Mouse (Mus musculus) forebrain, embryonic 16.5 days (tissue): ENCODE data around the gene Arid1b. TPM values are rescaled to one million over a fixed set of nuclear protein-coding genes. Genes with fewer than 3 reads are reported as not detected.

Source experiments
- ATAC-seq: fragments of 200-750 bp; cut with Nextera tagmentation; 2 replicates; pipeline ENCODE4 v1.8.0; 2017; ENCODE audit warnings: mild to moderate bottlenecking, moderate library complexity
- H3K27ac ChIP-seq: fragments of 300-500 bp; sonication (generic); 2 replicates; pipeline ENCODE4 v1.5.1; 2014; ENCODE audit warnings: low read length, control low read depth
- H3K27me3 ChIP-seq: fragments of 300-500 bp; sonication (generic); replicated peaks from 2 replicates; pipeline ENCODE4 v1.6.1; 2014; ENCODE audit warnings: low read length; ENCODE audit not compliant: control insufficient read depth, insufficient read depth
- H3K36me3 ChIP-seq: fragments of 300-500 bp; sonication (generic); 2 replicates; pipeline ENCODE4 v1.6.1; 2014; ENCODE audit not compliant: control insufficient read depth, insufficient read depth
- H3K4me1 ChIP-seq: fragments of 300-500 bp; sonication (generic); replicated peaks from 2 replicates; pipeline ENCODE4 v1.6.1; 2014; ENCODE audit warnings: low read length; ENCODE audit not compliant: control insufficient read depth, insufficient read depth
- H3K4me2 ChIP-seq: fragments of 300-500 bp; sonication (generic); 2 replicates; pipeline ENCODE4 v1.6.1; 2014; ENCODE audit warnings: mild to moderate bottlenecking, low read length, control low read depth
- H3K4me3 ChIP-seq: fragments of 300-500 bp; sonication (generic); replicated peaks from 2 replicates; pipeline ENCODE4 v1.5.1; 2014; ENCODE audit warnings: mild to moderate bottlenecking, low read length, control low read depth
- H3K9ac ChIP-seq: fragments of 300-500 bp; sonication (generic); replicated peaks from 2 replicates; pipeline ENCODE4 v1.6.1; 2014; ENCODE audit warnings: low read depth, low read length, control low read depth
- H3K9me3 ChIP-seq: fragments of 300-500 bp; sonication (generic); 2 replicates; pipeline ENCODE4 v1.6.1; 2016; ENCODE audit warnings: low read length; ENCODE audit not compliant: control insufficient read depth
- WGBS: fragments of 180-500 bp; shearing (Covaris S2); extraction: QIAGEN DNeasy Blood & Tissue Kit; methylation state at CpG from one replicate; pipeline ENCODE4 v1.1.7; 2014; 5-methylcytosine and 5-hydroxymethylcytosine counted together
- polyA plus RNA-seq: library from polyadenylated mRNA; unstranded; fragments of >200 nt; fragmentation: Nextera tagmentation; extraction: Ambion mirVana; gene quantifications from 2 replicates; pipeline ENCODE4 v1.2.1, GENCODE M21; 2015

The Arid1b gene
- polyA plus RNA-seq, 1 experiment from 2014 or later: 15.1 TPM

DNA sequence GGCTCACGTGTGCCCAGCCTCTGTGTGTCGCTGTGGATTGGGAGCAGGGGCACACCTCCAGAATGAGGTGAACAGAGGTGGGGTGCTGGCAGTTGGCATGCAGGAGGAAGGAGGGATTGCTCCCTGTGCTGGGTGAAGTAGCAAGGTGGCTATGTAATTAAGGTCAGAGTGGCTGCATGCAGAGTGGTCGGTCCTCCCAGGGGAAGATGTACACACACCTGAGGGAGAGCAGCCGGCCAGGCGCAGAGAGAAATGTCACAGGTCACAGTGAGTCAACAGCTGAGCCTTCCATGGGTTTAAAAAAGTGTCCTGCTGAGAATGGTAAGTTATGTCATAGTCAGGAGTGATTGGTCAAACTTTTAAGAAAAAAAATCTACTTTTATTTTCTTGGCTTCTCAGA is 14.6 kb downstream of the Arid1b start:
- H3K27ac ChIP-seq: no peak overlapping the region
- no peak overlapping the region for H3K9ac ChIP-seq
- H3K9me3 ChIP-seq: no peaks in the 10 kb centered on the region
- no peak for ATAC-seq
- WGBS: 69% methylated on average over 5 of the region's 5 CpGs
- H3K4me3 ChIP-seq: no peak overlapping the region
- H3K27me3 ChIP-seq: no peaks in the 10 kb centered on the region
- no peaks in the 10 kb centered on the region for H3K36me3 ChIP-seq
- peaks cover 55% of the 10 kb centered on the region for H3K4me1 ChIP-seq
- no peak overlapping the region for H3K4me2 ChIP-seq

GRCm38 (mm10) chr17:5009526-5010260 is 15.6 kb downstream of the Arid1b start:
- no peak for ATAC-seq
- Histone ChIP-seq H3K27me3 (no peaks in the 10 kb centered on the region), H3K9ac (no peak overlapping the region), H3K36me3 (no peaks in the 10 kb centered on the region), H3K27ac (no peak overlapping the region), H3K4me2 (no peak overlapping the region), H3K4me3 (no peak overlapping the region), H3K9me3 (no peaks in the 10 kb centered on the region), H3K4me1 (peaks cover 46% of the 10 kb centered on the region)
- 68% methylated on average over 12 of the region's 12 CpGs for WGBS

DNA sequence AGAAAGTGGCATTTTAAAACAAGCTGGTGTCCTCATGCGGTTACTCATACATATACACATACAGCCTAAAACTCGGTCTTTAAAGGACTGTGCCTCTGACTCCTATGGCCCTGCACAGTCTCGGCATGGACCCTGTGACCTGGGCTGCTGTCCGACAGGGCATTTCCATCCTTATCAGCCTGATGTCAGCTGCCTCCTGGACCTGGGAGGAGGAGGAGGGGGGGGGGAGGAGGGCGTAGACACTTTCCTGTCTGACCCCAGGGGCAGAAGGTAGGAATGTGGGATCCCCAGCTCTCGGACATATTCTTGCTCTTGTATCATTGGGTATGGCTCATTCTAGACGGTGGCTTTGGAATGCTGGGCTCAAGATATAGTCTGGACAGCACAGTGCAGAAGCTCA is 16.6 kb downstream of the Arid1b start:
- peaks cover 38% of the 10 kb centered on the region for H3K4me1 ChIP-seq
- ATAC-seq: no peak
- WGBS: 87% methylated on average over 7 of the region's 7 CpGs

DNA sequence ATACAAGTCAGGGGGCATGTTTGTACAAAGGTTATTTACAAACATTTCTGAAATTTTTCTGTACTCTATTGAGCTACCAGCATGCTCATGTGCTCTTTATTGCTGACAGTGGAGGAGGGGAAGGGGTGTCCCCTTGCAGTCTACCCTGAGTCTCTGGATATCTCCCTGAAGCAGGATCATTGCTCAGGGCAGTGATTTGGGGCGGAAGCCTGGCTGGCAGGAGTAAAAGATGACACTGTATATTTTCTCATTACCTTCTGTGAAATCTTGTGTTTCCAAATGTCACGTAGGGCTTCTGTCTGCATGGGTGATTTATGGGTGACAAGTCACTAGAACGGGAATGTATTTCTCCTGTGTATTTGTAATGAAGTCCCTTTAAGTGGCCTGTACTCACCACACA is 18.0 kb downstream of the Arid1b start:
- WGBS: 70% methylated on average over 3 of the region's 3 CpGs
- ATAC-seq: no peak
- Histone ChIP-seq H3K4me1 (peaks cover 33% of the 10 kb centered on the region), H3K4me3 (no peak overlapping the region), H3K27me3 (no peaks in the 10 kb centered on the region), H3K36me3 (no peaks in the 10 kb centered on the region), H3K9ac (no peak overlapping the region), H3K9me3 (no peaks in the 10 kb centered on the region), H3K4me2 (no peak overlapping the region), H3K27ac (no peak overlapping the region)

More for the DNA sequence above, 16.6 kb downstream of the Arid1b start:
- Histone ChIP-seq H3K9me3 (no peaks in the 10 kb centered on the region), H3K9ac (no peak overlapping the region), H3K27me3 (no peaks in the 10 kb centered on the region), H3K36me3 (no peaks in the 10 kb centered on the region), H3K4me2 (no peak overlapping the region), H3K27ac (no peak overlapping the region), H3K4me3 (no peak overlapping the region)

DNA sequence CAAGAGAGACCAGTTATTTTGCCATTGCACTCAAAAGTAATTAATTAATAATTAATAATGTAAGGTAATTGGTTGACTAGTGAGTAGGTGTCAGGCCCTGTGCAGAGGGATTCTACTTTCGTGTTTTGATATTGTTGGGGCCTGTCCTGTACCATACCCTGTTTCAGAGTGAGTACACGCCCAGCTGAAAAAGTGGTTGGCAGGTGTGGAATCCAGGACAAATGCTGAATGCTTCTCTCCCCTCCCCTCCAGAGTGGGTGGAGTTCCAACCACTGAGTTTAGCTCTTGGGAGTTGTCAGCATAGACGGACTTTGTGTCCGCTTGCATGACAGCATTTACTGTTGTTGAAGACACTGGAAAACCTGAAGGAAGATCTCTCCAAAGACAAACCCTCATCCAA is 18.4 kb downstream of the Arid1b start:
- ATAC-seq: no peak
- WGBS: 78% methylated on average over 4 of the region's 4 CpGs
- H3K4me1 ChIP-seq: peaks cover 30% of the 10 kb centered on the region

DNA sequence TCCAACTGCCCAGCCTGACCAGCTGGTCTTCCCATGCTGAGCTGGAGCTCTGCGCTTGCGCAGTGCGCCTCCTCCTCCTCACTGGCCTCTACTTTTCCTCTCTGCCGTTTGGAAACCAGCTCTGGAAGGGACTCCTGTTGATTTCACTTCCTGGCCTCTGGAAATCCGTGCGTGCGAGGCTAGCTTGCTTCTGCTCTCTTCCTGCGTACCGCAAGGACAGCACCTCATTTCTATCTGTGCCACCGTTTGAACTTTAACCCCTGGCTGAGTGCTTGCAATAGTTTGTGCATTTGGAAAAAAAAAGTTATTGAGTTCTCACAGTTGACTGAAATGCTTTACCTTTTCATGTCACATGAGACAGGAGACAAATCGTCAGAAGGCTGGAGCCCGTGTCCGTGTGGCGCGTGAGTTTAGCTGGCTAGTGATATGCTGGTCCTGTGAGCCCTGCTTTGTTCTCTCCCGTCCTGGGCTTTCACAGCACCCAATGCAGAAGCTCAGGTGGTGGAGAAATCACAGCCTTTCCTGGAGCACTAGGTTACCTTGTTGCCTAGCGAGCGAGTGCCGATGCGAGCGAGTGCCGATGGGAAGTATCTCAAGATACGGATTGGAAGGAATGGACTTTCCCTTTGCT is 20.3 kb downstream of the Arid1b start:
- Histone ChIP-seq H3K4me3 (no peak overlapping the region), H3K27me3 (no peaks in the 10 kb centered on the region), H3K4me1 (peaks cover 14% of the 10 kb centered on the region), H3K9me3 (no peaks in the 10 kb centered on the region), H3K4me2 (no peak overlapping the region), H3K27ac (no peak overlapping the region), H3K36me3 (no peaks in the 10 kb centered on the region), H3K9ac (no peak overlapping the region)
- no peak for ATAC-seq
- WGBS: 87% methylated on average over 23 of the region's 23 CpGs

More for the DNA sequence above, 18.4 kb downstream of the Arid1b start:
- Histone ChIP-seq H3K36me3 (no peaks in the 10 kb centered on the region), H3K4me2 (no peak overlapping the region), H3K9me3 (no peaks in the 10 kb centered on the region), H3K9ac (no peak overlapping the region), H3K27ac (no peak overlapping the region), H3K4me3 (no peak overlapping the region), H3K27me3 (no peaks in the 10 kb centered on the region)

DNA sequence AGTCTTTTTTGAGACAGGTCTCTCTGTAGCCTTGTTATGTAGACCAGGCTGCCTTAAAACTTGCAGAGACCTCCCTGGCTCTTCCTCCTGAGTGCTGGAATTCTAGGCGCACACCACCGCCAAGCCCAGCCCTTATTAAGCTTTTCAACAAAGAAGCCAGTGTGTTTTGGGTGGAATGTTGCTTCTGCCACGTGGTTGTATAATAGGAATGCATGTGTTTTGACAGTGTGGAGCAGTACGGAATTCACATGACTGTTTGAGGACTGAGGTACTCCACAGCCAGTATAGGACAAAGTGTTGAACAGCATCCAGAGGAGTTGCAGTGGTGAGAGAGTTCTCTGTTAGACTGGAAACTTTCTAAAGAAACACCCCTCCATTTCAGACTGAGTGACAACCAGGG is 22.3 kb downstream of the Arid1b start:
- ATAC-seq: no peak
- WGBS: 14% methylated on average over 4 of the region's 4 CpGs
- peaks cover 12% of the 10 kb centered on the region for H3K4me1 ChIP-seq

GRCm38 (mm10) chr17:5017065-5017464 is 22.9 kb downstream of the Arid1b start:
- Histone ChIP-seq H3K9ac (no peak overlapping the region), H3K4me1 (peaks cover 18% of the 10 kb centered on the region), H3K9me3 (no peaks in the 10 kb centered on the region), H3K36me3 (no peaks in the 10 kb centered on the region), H3K4me3 (no peak overlapping the region), H3K4me2 (no peak overlapping the region), H3K27me3 (no peaks in the 10 kb centered on the region), H3K27ac (no peak overlapping the region)
- ATAC-seq: no peak
- WGBS: 89% methylated on average over 10 of the region's 10 CpGs

More for the DNA sequence above, 22.3 kb downstream of the Arid1b start:
- Histone ChIP-seq H3K27me3 (no peaks in the 10 kb centered on the region), H3K9me3 (no peaks in the 10 kb centered on the region), H3K36me3 (no peaks in the 10 kb centered on the region), H3K4me2 (no peak overlapping the region), H3K4me3 (no peak overlapping the region), H3K9ac (no peak overlapping the region), H3K27ac (no peak overlapping the region)

DNA sequence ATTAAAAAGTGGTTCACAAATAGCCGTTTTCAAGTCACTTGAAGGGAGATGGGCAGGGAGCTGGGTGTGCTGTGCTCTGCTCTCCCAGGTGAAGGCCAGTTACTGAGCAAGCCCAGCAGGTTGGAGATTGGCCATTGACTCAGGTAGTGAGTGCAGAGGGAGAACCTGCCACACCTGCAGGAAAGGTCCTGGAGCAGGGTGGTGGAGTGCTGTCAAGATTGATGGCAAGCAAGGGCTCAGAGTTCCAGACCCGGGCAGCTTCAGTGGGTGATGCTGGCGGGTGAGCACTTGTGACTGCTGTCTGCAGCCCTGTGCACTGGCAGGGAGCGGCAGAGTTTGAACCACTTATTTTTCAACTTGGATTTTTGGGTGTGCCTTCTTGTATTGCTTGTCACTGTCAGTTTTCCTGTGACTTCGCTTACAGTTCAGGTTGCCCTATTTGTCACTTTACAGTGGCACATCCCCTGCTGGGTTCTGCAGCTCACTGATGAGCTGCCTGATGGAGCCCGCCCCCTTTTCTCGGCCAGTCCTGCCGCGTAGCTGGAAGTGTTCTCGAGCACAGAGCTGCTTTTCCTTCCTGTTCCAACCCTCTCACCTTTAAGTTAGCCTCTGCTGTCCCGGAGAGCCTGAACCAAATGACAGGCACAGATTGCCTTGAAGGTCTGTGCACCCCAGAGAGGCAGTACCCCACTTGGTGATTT is 27.3 kb downstream of the Arid1b start:
- 33% methylated on average over 11 of the region's 11 CpGs for WGBS
- Histone ChIP-seq H3K27me3 (no peaks in the 10 kb centered on the region), H3K27ac (no peak overlapping the region), H3K9ac (no peak overlapping the region), H3K36me3 (no peaks in the 10 kb centered on the region), H3K4me3 (no peak overlapping the region), H3K4me1 (peaks cover 26% of the 10 kb centered on the region), H3K9me3 (no peaks in the 10 kb centered on the region), H3K4me2 (no peak overlapping the region)
- ATAC-seq: peak; percentile 31; the same call in 1 of the 2 replicates
